Mouse (Mus musculus) intestine, embryonic 15.5 days (tissue): ENCODE data around the gene Dnttip1. TPM values are rescaled to one million over a fixed set of nuclear protein-coding genes. Genes with fewer than 3 reads are reported as not detected.

Experiments used
- ATAC-seq: fragments of 200-750 bp; cut with Nextera tagmentation; 2 replicates; pipeline ENCODE4 v1.8.0; 2017; ENCODE audit warnings: moderate TSS enrichment, moderate library complexity
- H3K27ac ChIP-seq: fragments of 300-500 bp; sonication (generic); 2 replicates; pipeline ENCODE4 v1.5.1; 2015; ENCODE audit warnings: mild to moderate bottlenecking, inconsistent platforms
- H3K27me3 ChIP-seq: fragments of 300-500 bp; sonication (generic); replicated peaks from 2 replicates; pipeline ENCODE4 v1.6.1; 2015; ENCODE audit warnings: inconsistent platforms
- H3K36me3 ChIP-seq: fragments of 300-500 bp; sonication (generic); 2 replicates; pipeline ENCODE4 v1.6.1; 2015; ENCODE audit warnings: inconsistent platforms
- H3K4me1 ChIP-seq: fragments of 300-500 bp; sonication (generic); replicated peaks from 2 replicates; pipeline ENCODE4 v1.6.1; 2015; ENCODE audit warnings: inconsistent platforms
- H3K4me2 ChIP-seq: fragments of 300-500 bp; sonication (generic); replicated peaks from 2 replicates; pipeline ENCODE4 v1.6.1; 2015; ENCODE audit warnings: mild to moderate bottlenecking, inconsistent platforms
- H3K4me3 ChIP-seq: fragments of 300-500 bp; sonication (generic); replicated peaks from 2 replicates; pipeline ENCODE4 v1.5.1; 2015; ENCODE audit warnings: inconsistent platforms
- H3K9ac ChIP-seq: fragments of 300-500 bp; sonication (generic); 2 replicates; pipeline ENCODE4 v1.6.1; 2015; ENCODE audit warnings: inconsistent platforms
- H3K9me3 ChIP-seq: fragments of 300-500 bp; sonication (generic); 2 replicates; pipeline ENCODE4 v1.6.1; 2016; ENCODE audit warnings: inconsistent platforms
- WGBS: fragments of 180-500 bp; shearing (Covaris S2); methylation state at CpG from one replicate; pipeline ENCODE4 v1.1.7; 2015; 5-methylcytosine and 5-hydroxymethylcytosine counted together
- polyA plus RNA-seq: library from polyadenylated mRNA; unstranded; fragments of >200 nt; fragmentation: Nextera tagmentation; extraction: Ambion mirVana; gene quantifications from 2 replicates; pipeline ENCODE4 v1.2.1, GENCODE M21; 2015

The Dnttip1 gene
- polyA plus RNA-seq, 1 experiment from 2014 or later: 62.5 TPM

GRCm38 (mm10) chr2:164758692-164759091 is 12.9 kb downstream of the Dnttip1 start:
- Histone ChIP-seq H3K4me1 (no peaks in the 10 kb centered on the region), H3K9me3 (no peaks in the 10 kb centered on the region), H3K27ac (no peak overlapping the region), H3K4me3 (no peak overlapping the region), H3K27me3 (no peaks in the 10 kb centered on the region), H3K36me3 (peaks cover 71% of the 10 kb centered on the region), H3K9ac (no peak overlapping the region), H3K4me2 (no peak overlapping the region)
- 69% methylated on average over 1 of the region's 1 CpGs for WGBS
- ATAC-seq: no peak

- Histone ChIP-seq H3K36me3 (peaks cover 63% of the 10 kb centered on the region), H3K4me1 (no peaks in the 10 kb centered on the region), H3K9me3 (no peaks in the 10 kb centered on the region), H3K27me3 (no peaks in the 10 kb centered on the region), H3K27ac (no peak overlapping the region), H3K4me2 (no peak overlapping the region), H3K4me3 (no peak overlapping the region), H3K9ac (no peak overlapping the region)
- ATAC-seq: no peak
- 81% methylated on average over 4 of the region's 4 CpGs for WGBS
Measured at GRCm38 (mm10) chr2:164760059-164760833, 14.5 kb downstream of the Dnttip1 start.

GRCm38 (mm10) chr2:164761502-164761901 is 15.7 kb downstream of the Dnttip1 start:
- H3K4me2 ChIP-seq: no peak overlapping the region
- no peak overlapping the region for H3K9ac ChIP-seq
- H3K36me3 ChIP-seq: peaks cover 58% of the 10 kb centered on the region
- no peaks in the 10 kb centered on the region for H3K27me3 ChIP-seq
- no peak overlapping the region for H3K4me3 ChIP-seq
- WGBS: 96% methylated on average over 2 of the region's 2 CpGs
- no peaks in the 10 kb centered on the region for H3K4me1 ChIP-seq
- ATAC-seq: peak; percentile 77; the same call in 1 of the 2 replicates
- H3K27ac ChIP-seq: no peak overlapping the region
- H3K9me3 ChIP-seq: no peaks in the 10 kb centered on the region

- 96% methylated on average over 4 of the region's 4 CpGs for WGBS
- no peak overlapping the region for H3K9ac ChIP-seq
- no peak for ATAC-seq
Measured at GRCm38 (mm10) chr2:164761971-164762370, 16.2 kb downstream of the Dnttip1 start.

GRCm38 (mm10) chr2:164762593-164762992 is 16.8 kb downstream of the Dnttip1 start:
- Histone ChIP-seq H3K9me3 (no peaks in the 10 kb centered on the region), H3K27me3 (no peaks in the 10 kb centered on the region), H3K27ac (no peak overlapping the region), H3K9ac (no peak overlapping the region), H3K4me2 (no peak overlapping the region), H3K4me1 (no peaks in the 10 kb centered on the region), H3K4me3 (no peak overlapping the region), H3K36me3 (peaks cover 50% of the 10 kb centered on the region)
- no peak for ATAC-seq
- WGBS: 94% methylated on average over 7 of the region's 7 CpGs

More at GRCm38 (mm10) chr2:164761971-164762370, 16.2 kb downstream of the Dnttip1 start:
- no peaks in the 10 kb centered on the region for H3K4me1 ChIP-seq
- no peak overlapping the region for H3K27ac ChIP-seq
- H3K9me3 ChIP-seq: no peaks in the 10 kb centered on the region
- no peaks in the 10 kb centered on the region for H3K27me3 ChIP-seq
- peaks cover 54% of the 10 kb centered on the region for H3K36me3 ChIP-seq
- no peak overlapping the region for H3K4me3 ChIP-seq
- no peak overlapping the region for H3K4me2 ChIP-seq

- H3K27me3 ChIP-seq: no peaks in the 10 kb centered on the region
- WGBS: 76% methylated on average over 3 of the region's 3 CpGs
- no peaks in the 10 kb centered on the region for H3K9me3 ChIP-seq
- H3K4me2 ChIP-seq: no peak overlapping the region
- no peak overlapping the region for H3K27ac ChIP-seq
- no peak overlapping the region for H3K9ac ChIP-seq
- H3K4me3 ChIP-seq: no peak overlapping the region
- H3K36me3 ChIP-seq: peaks cover 36% of the 10 kb centered on the region
- no peak for ATAC-seq
- H3K4me1 ChIP-seq: peaks cover 6% of the 10 kb centered on the region; the same call in 1 of the 2 replicates
Measured at GRCm38 (mm10) chr2:164765841-164766240, 20.1 kb downstream of the Dnttip1 start.

GRCm38 (mm10) chr2:164767812-164768540 is 22.2 kb downstream of the Dnttip1 start:
- Histone ChIP-seq H3K9ac (no peak overlapping the region), H3K27me3 (no peaks in the 10 kb centered on the region), H3K4me2 (no peak overlapping the region), H3K36me3 (peaks cover 19% of the 10 kb centered on the region), H3K4me3 (no peak overlapping the region), H3K4me1 (peaks cover 20% of the 10 kb centered on the region), H3K9me3 (no peaks in the 10 kb centered on the region), H3K27ac (no peak overlapping the region)
- no peak for ATAC-seq
- 92% methylated on average over 15 of the region's 15 CpGs for whole genome bisulfite sequencing

GRCm38 (mm10) chr2:164769258-164770037 is 23.7 kb downstream of the Dnttip1 start, which contains the start of gene Ube2c:
Ube2c (plus strand) TSS chr2:164769898.
- H3K4me2 ChIP-seq: peak within 1 kb of the TSS; percentile 84
- WGBS: 2% methylated on average over 53 of the region's 53 CpGs
- peaks cover 20% of the 10 kb centered on the region for H3K4me1 ChIP-seq
- H3K27ac ChIP-seq: peak within 1 kb of the TSS; percentile 78
- peak within 1 kb of the TSS; percentile 83 for H3K9ac ChIP-seq
- H3K27me3 ChIP-seq: no peaks in the 10 kb centered on the region
- peak within 1 kb of the TSS; percentile 95 for H3K4me3 ChIP-seq
- peaks cover 18% of the 10 kb centered on the region for H3K36me3 ChIP-seq
- H3K9me3 ChIP-seq: no peaks in the 10 kb centered on the region
- peak; percentile 98 for ATAC-seq

- Histone ChIP-seq H3K27me3 (no peaks in the 10 kb centered on the region), H3K36me3 (peaks cover 11% of the 10 kb centered on the region), H3K27ac (peak overlapping the region; percentile 74), H3K9me3 (no peaks in the 10 kb centered on the region), H3K4me3 (peak overlapping the region; percentile 95), H3K4me1 (peaks cover 20% of the 10 kb centered on the region), H3K9ac (peak overlapping the region; percentile 83), H3K4me2 (peak overlapping the region; percentile 84)
- ATAC-seq: peak; percentile 15
- 4% methylated on average over 15 of the region's 15 CpGs for WGBS
Measured at GRCm38 (mm10) chr2:164770279-164770678, 24.5 kb downstream of the Dnttip1 start.

GRCm38 (mm10) chr2:164771123-164771522 is 25.3 kb downstream of the Dnttip1 start:
- no peak for ATAC-seq
- H3K9ac ChIP-seq: peak overlapping the region; percentile 83
- peak overlapping the region; percentile 95 for H3K4me3 ChIP-seq
- 0 out of 2 replicates have a peak overlapping the region, but pooled peaks have one; percentile 74 for H3K27ac ChIP-seq
- no peaks in the 10 kb centered on the region for H3K27me3 ChIP-seq
- no peaks in the 10 kb centered on the region for H3K9me3 ChIP-seq
- H3K4me2 ChIP-seq: peak overlapping the region; percentile 84
- 62% methylated on average over 8 of the region's 8 CpGs for WGBS
- peaks cover 20% of the 10 kb centered on the region for H3K4me1 ChIP-seq
- H3K36me3 ChIP-seq: peaks cover 7% of the 10 kb centered on the region

GRCm38 (mm10) chr2:164773229-164773988 is 27.6 kb downstream of the Dnttip1 start:
- no peaks in the 10 kb centered on the region for H3K27me3 ChIP-seq
- no peak overlapping the region for H3K4me3 ChIP-seq
- 0 out of 2 replicates have a peak overlapping the region, but pooled peaks have one; percentile 22 for H3K27ac ChIP-seq
- no peak for ATAC-seq
- no peaks in the 10 kb centered on the region for H3K9me3 ChIP-seq
- H3K36me3 ChIP-seq: peaks cover 2% of the 10 kb centered on the region
- no peak overlapping the region for H3K4me2 ChIP-seq
- WGBS: 74% methylated on average over 14 of the region's 14 CpGs
- no peak overlapping the region for H3K9ac ChIP-seq
- peaks cover 20% of the 10 kb centered on the region for H3K4me1 ChIP-seq
